Mouse (Mus musculus) heart, postnatal 0 days (tissue): ENCODE results near the gene Ptgs1. TPM values are rescaled to one million over a fixed set of nuclear protein-coding genes. Genes with fewer than 3 reads are reported as not detected.

ENCODE experiments used
- ATAC-seq: fragments of 200-750 bp; cut with Nextera tagmentation; 2 replicates; pipeline ENCODE4 v1.8.0; 2017; ENCODE audit warnings: low read depth, moderate number of reproducible peaks, moderate library complexity; ENCODE audit not compliant: insufficient read depth
- DNase-seq: peaks from one replicate; pipeline ENCODE4 v3.0.0-alpha.2; 2016; ENCODE audit warnings: low spot score
- H3K27ac ChIP-seq: fragments of 300-500 bp; sonication (generic); 2 replicates; pipeline ENCODE4 v1.5.1; 2014; ENCODE audit warnings: low read depth, mild to moderate bottlenecking
- H3K27me3 ChIP-seq: fragments of 300-500 bp; sonication (generic); 2 replicates; pipeline ENCODE4 v1.6.1; 2014; ENCODE audit warnings: low read length, mixed read lengths; ENCODE audit not compliant: control insufficient read depth, insufficient read depth
- H3K36me3 ChIP-seq: fragments of 300-500 bp; sonication (generic); replicated peaks from 2 replicates; pipeline ENCODE4 v1.6.1; 2014; ENCODE audit warnings: low read length, mixed read lengths; ENCODE audit not compliant: control insufficient read depth, insufficient read depth
- H3K4me1 ChIP-seq: fragments of 300-500 bp; sonication (generic); 2 replicates; pipeline ENCODE4 v1.6.1; 2014; ENCODE audit warnings: antibody characterized with exemption; ENCODE audit not compliant: control insufficient read depth, insufficient read depth
- H3K4me2 ChIP-seq: fragments of 300-500 bp; sonication (generic); 2 replicates; pipeline ENCODE4 v1.6.1; 2014; ENCODE audit warnings: low read depth, mild to moderate bottlenecking, low read length, moderate library complexity
- H3K4me3 ChIP-seq: fragments of 300-500 bp; sonication (generic); 2 replicates; pipeline ENCODE4 v1.5.1; 2014; ENCODE audit warnings: low read depth, low read length
- H3K9ac ChIP-seq: fragments of 300-500 bp; sonication (generic); replicated peaks from 2 replicates; pipeline ENCODE4 v1.6.1; 2014; ENCODE audit warnings: low read depth, low read length, mixed read lengths
- H3K9me3 ChIP-seq: fragments of 300-500 bp; sonication (generic); replicated peaks from 2 replicates; pipeline ENCODE4 v1.6.1; 2016; ENCODE audit warnings: low read length; ENCODE audit not compliant: control insufficient read depth
- CTCF ChIP-seq: IDR thresholded peaks from 2 replicates; pipeline ENCODE4 v1.5.1; 2016; ENCODE audit warnings: antibody characterized with exemption, control low read depth, low read depth
- EP300 ChIP-seq: IDR thresholded peaks from 2 replicates; pipeline ENCODE4 v1.6.1; 2016; ENCODE audit warnings: antibody characterized with exemption, low read depth
- WGBS: fragments of 180-500 bp; shearing (Covaris S2); extraction: QIAGEN DNeasy Blood & Tissue Kit; methylation state at CpG from one replicate; pipeline ENCODE4 v1.1.7; 2014; 5-methylcytosine and 5-hydroxymethylcytosine counted together
- polyA plus RNA-seq: library from polyadenylated mRNA; unstranded; fragments of >200 nt; fragmentation: Nextera tagmentation; extraction: Ambion mirVana; gene quantifications from 2 replicates; pipeline ENCODE4 v1.2.1, GENCODE M21; 2015
- total RNA-seq: library from RNA; depleted of rRNA; stranded (reverse); fragments of >200 nt; gene quantifications from 2 replicates; pipeline ENCODE4 v1.2.3, GENCODE M21; 2014; ENCODE audit warnings: low replicate concordance

Gene Ptgs1
- total and polyA plus RNA-seq, 2 experiments from 2014 or later = 21.6 to 49.7 TPM

DNA sequence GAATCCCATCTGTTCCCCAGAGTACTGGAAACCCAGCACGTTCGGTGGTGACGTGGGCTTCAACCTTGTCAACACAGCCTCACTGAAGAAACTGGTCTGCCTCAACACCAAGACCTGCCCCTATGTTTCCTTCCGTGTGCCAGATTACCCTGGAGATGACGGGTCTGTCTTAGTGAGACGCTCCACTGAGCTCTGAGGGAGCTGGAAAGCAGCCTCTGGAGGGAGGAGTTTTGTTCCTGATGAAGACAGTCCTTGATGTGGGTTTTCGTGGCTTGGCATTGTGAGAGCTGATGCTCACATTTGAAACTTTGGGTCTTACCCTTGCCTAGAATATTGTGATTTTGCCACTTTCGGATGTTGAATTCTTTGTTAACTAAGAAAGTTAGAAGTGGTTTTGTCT, 20.9 kb downstream of the Ptgs1 start:
- Histone ChIP-seq H3K4me3 (no peak overlapping the region), H3K27ac (no peak overlapping the region), H3K9me3 (no peaks in the 10 kb centered on the region), H3K9ac (no peak overlapping the region), H3K4me2 (no peak overlapping the region), H3K4me1 (0 out of 2 replicates have a peak, but pooled peaks cover 4% of the 10 kb centered on the region), H3K27me3 (no peaks in the 10 kb centered on the region), H3K36me3 (no peaks in the 10 kb centered on the region; the same call in 1 of the 2 replicates)
- no peak for TF ChIP-seq CTCF
- no peak for TF ChIP-seq EP300
- no peak for DNase-seq
- WGBS = 49% methylated on average over 8 of the region's 8 CpGs
- no peak for ATAC-seq

DNA sequence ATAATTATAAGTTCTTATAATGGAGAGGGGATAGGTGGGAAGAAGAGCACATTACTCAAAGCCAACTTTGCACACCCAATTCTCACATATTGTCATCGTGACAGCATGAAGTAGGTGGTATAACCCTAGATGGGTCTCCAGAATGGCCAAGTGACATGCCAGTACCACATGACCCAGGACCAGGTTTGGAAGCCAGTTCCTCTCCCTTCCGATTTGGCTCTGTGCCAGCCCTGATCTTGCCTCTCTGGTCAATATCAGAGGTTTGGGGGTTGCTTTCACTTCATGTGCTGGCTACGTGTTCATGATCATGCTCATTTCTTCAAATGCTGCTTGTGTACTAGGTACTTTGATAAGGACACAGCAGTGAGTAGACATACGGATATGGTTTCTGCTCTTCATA, 22.3 kb downstream of the Ptgs1 start:
- Histone ChIP-seq H3K36me3 (no peaks in the 10 kb centered on the region; the same call in 1 of the 2 replicates), H3K9me3 (no peaks in the 10 kb centered on the region), H3K27me3 (no peaks in the 10 kb centered on the region), H3K27ac (no peak overlapping the region), H3K4me1 (0 out of 2 replicates have a peak, but pooled peaks cover 4% of the 10 kb centered on the region), H3K4me2 (no peak overlapping the region), H3K9ac (no peak overlapping the region), H3K4me3 (no peak overlapping the region)
- ATAC-seq (no peak), DNase-seq (no peak)
- 74% methylated on average over 4 of the region's 4 CpGs for WGBS
- TF ChIP-seq CTCF (no peak), EP300 (no peak)

DNA sequence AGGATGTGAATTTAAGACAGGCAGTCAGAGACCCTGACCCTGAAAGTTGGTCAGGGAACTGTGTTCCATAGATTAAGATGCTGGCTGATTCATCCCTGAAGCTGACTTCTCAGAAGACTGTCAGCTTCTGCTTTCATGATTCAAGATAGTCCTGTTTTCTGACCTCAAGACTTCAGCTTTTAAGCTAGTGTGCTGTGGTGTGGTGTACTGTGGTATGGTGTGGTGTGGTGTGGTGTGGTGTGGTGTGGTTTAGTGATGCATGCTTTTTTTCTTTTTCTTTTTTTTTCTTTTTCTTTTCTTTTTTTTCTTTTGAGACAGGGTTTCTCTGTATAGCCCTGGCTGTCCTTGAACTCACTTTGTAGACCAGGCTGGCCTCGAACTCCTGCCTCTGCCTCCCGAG, 24.2 kb downstream of the Ptgs1 start:
- no peaks in the 10 kb centered on the region; the same call in 1 of the 2 replicates for H3K36me3 ChIP-seq
- no peak overlapping the region for H3K4me3 ChIP-seq
- H3K27me3 ChIP-seq = no peaks in the 10 kb centered on the region
- no peaks in the 10 kb centered on the region for H3K9me3 ChIP-seq
- H3K27ac ChIP-seq = no peak overlapping the region
- TF ChIP-seq EP300 = no peak
- TF ChIP-seq CTCF = no peak
- H3K9ac ChIP-seq = no peak overlapping the region
- DNase-seq (no peak), ATAC-seq (no peak)
- 71% methylated on average over 2 of the region's 2 CpGs for WGBS
- 0 out of 2 replicates have a peak, but pooled peaks cover 4% of the 10 kb centered on the region for H3K4me1 ChIP-seq
- no peak overlapping the region for H3K4me2 ChIP-seq

DNA sequence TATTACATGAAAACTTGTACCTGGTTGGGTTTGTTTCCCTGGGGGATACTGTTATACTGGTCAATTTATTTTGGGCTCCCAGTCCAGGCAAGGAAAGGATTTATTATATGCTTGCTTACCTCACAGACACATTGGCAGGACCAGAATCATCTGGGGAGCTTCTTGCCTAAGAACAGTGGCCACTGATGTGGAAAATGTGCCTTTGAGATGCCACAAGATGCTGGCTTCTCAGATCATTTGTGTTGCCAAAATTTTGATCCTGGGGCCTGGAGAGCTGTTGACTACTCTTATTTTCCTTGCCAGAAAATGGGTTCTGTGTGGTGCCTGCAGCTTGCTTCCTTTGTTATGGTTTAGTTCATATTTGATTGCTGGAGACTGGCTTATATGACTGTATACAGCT, 26.7 kb downstream of the Ptgs1 start:
- ATAC-seq = no peak
- Histone ChIP-seq H3K27me3 (no peaks in the 10 kb centered on the region), H3K27ac (no peak overlapping the region), H3K4me3 (no peak overlapping the region), H3K4me1 (no peaks in the 10 kb centered on the region), H3K4me2 (no peak overlapping the region), H3K9ac (no peak overlapping the region), H3K9me3 (no peaks in the 10 kb centered on the region), H3K36me3 (no peaks in the 10 kb centered on the region; the same call in 1 of the 2 replicates)
- DNase-seq = no peak
- TF ChIP-seq EP300 (no peak), CTCF (no peak)

DNA sequence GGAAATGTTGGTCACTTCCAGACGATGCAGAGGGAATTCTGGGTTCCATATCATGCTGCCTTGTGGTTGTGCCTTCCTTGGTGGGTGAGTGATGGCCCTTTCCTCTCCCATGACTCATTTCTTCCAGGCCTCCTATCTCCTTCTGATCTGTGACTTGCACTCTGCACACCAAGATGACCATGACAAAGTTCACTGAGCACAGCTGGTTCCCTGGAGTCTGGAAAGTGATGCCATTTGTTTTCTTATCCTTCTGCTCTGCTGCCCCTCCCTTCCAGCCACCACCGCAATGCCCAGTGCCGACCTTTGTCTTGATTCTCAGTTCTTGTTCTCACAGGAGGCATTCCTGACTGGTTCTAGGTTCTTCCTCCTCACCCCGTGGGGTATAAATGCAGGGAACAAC, 29.2 kb downstream of the Ptgs1 start:
- H3K36me3 ChIP-seq = no peaks in the 10 kb centered on the region
- DNase-seq (no peak), ATAC-seq (no peak)
- H3K9ac ChIP-seq = no peak overlapping the region
- H3K9me3 ChIP-seq = no peaks in the 10 kb centered on the region
- H3K4me2 ChIP-seq = no peak overlapping the region
- H3K4me1 ChIP-seq = no peaks in the 10 kb centered on the region
- no peak overlapping the region for H3K4me3 ChIP-seq
- no peak overlapping the region for H3K27ac ChIP-seq
- 54% methylated on average over 4 of the region's 4 CpGs for WGBS
- H3K27me3 ChIP-seq = no peaks in the 10 kb centered on the region
- TF ChIP-seq CTCF = no peak
- TF ChIP-seq EP300 = no peak

DNA sequence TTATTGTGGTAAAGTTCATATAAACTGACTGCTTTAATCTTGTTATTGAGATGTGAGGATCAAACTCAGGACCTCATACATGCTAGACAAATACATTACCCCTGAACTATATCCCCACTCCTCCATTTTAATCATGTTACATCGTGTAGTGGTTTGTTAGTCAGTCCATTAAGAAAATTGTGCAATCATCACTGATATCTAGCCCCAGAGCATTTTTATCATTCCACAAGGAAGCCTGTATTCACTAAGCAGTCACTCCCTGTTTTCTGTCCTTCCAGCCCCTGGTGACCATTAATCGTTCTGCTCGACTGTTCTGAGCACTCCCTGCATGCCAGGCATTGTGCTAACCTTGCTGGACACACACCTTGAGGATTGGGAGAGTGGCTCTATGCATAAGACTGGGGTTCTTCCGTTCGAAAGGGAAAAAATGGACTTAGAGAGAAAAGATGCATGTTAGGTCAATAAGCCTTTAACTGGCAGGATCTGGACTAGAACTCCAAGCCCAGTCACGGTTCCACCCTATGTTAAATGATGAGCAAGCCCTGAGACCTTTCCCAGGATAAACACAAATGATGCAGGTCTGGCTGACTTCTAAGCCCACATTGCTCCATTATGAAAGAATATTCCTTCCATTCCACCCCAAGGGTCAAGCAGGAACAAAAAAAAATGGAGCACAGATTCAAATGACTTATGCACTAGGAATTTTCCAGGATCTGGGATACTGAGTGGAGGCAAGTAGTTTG, 29.7 kb downstream of the Ptgs1 start:
- no peak for ATAC-seq
- no peak overlapping the region for H3K4me2 ChIP-seq
- H3K4me3 ChIP-seq = no peak overlapping the region
- no peak overlapping the region for H3K27ac ChIP-seq
- TF ChIP-seq CTCF (no peak), EP300 (no peak)
- H3K27me3 ChIP-seq = no peaks in the 10 kb centered on the region
- no peak for DNase-seq
- no peaks in the 10 kb centered on the region for H3K4me1 ChIP-seq
- 67% methylated on average over 6 of the region's 6 CpGs for WGBS
- no peak overlapping the region for H3K9ac ChIP-seq
- no peaks in the 10 kb centered on the region for H3K36me3 ChIP-seq
- H3K9me3 ChIP-seq = no peaks in the 10 kb centered on the region
